Mouse (Mus musculus): ENCODE results near the gene Gm15319.
A peak's percentile ranks its signal among the peaks of the same experiment; 100 is the strongest.
"Not testable (repeated sequence)": the region's sequence is repeated elsewhere in the genome, so short reads cannot be mapped to it uniquely, and the experiment has no call there.

Gm15319 gene

DNA sequence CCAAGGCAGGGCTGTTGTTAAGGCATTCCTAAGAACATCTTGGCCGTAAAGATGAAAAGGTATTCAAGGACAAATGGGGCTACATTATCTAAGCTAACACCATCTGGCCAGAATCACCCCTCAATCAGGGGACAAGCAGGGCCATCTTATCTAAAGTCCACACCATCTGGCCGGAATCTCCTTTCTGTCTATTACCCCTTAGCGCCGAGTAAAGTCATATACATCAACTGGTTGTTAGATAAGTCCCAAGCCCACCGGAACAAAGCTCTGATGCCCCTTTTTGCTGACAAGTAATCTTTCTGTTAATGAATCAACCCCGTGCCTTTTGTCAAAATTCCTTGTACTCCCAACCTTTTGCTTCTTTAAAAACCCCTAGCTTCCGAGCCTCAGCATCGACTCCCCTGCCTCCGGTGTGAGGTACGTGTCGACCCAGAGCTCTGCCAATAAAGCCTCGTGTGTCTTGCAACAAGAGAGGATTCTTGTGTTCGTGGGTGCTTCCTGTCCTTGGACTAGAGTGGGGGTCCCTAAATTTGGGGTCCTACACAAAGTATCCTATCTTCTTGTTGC is 65.0 kb downstream of the Gm15319 start:
- ATAC-seq (ENCODE audit: low TSS enrichment): not testable (repeated sequence)

DNA sequence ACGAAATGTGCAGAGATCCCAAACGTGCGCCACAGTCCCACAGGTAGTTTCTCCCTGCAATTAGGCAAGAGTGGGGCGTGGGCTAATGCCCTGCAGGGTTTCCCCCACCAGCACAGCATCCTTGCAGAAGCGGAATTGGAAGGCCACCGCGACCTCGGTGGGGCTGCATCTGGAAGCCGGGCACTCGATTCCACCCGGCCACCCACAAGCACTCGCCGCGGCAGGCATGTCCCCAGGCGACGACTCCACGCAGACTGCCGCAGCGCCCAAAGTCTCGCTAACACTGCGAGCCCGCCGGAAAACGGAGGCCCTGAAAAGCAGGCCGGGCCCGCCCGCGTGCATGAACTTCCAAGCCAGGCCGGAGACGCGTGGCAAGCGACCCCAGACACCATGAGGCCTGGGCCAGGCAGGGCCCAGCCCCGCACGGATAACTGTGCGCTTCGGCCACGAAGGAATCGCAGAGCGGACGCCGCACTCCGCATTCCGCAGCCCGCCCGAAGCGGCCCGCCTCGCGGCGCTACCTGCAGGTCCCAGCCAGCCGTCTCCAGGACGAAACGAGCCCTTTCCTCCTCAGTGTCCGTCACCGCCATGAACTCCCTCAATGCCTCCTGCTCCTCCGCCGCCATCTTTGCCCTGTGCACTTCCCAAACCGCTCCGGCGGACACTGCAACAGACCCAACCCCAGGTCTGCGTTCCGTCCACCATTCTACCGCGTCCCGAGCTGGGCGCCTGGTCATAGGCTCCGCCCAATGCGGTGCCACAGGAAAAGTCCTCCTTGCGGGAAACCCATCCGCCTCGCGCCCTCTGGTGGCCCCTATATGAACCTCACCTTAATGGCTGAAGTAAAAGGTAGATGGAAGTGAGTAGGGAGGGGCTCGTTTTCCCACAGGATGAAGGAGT is 66.0 kb downstream of the Gm15319 start:
- ATAC-seq (ENCODE audit: low TSS enrichment): peak; percentile 96

DNA sequence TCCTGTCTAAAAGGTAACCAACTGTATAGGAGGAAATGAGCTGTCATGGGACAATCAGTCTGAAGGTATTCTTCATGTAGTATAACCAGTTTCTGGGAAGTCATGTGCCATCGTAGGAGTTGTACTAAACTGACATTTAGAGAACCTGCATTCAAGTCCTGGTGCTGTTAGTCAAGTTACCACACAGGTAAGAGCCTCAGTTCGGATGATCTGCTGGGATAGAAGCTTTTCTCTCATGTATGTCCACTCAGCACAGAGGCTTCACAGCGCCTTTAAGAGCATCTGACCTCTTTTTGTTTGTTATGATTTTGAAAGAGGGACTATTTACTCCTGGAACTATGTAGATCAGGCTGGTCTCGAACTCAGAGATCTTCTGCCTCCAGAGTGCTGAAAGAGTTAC is 67.1 kb downstream of the Gm15319 start:
- ATAC-seq (ENCODE audit: low TSS enrichment): not testable (repeated sequence)

DNA sequence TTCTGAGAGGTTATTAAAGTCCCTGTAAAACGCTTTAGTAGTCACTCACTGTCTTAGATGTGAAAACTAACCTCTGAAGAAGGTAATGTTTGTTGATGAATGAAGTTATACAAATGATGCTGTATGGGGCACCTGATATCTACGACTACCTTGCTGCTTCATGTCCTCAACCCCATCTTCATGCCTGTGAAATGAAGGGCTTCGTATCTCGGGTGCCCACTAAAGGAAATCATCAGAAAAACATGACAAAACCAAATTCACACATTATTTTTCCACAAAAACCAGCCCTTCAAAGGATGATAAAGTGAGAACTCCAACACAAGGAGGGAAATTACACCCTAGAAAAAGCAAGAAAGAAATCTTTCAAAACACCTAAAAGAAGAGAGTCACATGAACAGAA is 68.2 kb downstream of the Gm15319 start:
- not testable (repeated sequence) for ATAC-seq (ENCODE audit: low TSS enrichment)

DNA sequence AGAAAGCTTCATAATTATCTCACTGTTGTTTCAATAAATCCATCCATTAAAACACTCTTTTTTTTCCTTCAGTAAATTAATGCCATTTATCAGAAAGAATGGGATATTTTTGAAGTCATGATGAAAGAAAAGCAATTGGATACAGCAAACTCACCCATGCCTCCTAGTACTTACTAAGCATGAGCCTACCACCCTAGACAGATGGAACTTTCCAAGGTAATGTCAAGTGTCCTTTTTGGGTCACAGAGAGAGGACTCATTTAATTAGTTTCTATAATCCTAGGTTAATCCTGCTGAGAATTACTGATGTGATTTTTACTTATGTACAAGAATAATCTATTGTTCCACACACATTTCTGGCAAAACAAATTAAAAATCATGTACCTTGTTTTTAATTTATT is 69.0 kb downstream of the Gm15319 start:
- ATAC-seq (ENCODE audit: low TSS enrichment): not testable (repeated sequence)

DNA sequence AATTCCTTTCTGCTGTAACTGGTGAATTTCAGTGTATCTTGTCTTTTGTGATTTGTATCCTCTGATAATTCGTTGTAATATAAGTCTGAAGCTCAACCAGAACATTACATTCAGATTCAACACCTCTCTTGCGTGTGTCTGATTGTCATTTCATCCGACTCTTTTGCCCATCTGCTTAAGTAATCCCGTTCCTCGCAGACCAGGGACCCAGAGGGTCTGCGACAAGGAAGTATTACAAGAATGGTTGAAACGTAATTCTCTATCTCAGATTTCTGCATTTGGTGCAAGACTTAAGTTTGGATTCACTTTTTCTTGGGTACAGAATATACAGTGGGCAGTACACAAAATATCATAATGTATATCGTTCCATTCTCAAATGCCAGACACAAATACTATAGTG is 73.0 kb downstream of the Gm15319 start:
- not testable (repeated sequence) for ATAC-seq (ENCODE audit: low TSS enrichment)

DNA sequence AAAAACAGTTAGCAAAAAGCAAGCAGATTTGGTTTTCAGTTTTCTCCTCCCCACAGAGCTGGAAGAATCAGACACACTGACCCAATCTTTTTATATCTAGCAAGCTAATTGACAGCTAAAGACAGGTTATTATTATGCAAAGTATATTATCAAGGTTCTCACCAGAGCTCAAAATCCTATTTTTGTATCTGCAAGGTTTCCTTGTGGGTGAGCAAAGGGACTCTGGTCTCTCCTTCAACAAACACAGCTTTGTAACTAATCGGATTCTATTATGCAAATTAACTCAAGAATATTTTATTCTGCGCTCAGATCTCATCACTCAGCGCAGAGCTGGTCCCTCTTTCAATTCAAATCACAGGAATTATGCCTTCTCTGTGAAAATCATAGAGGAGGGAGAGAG is 74.1 kb downstream of the Gm15319 start:
- ATAC-seq (ENCODE audit: low TSS enrichment): not testable (repeated sequence)

DNA sequence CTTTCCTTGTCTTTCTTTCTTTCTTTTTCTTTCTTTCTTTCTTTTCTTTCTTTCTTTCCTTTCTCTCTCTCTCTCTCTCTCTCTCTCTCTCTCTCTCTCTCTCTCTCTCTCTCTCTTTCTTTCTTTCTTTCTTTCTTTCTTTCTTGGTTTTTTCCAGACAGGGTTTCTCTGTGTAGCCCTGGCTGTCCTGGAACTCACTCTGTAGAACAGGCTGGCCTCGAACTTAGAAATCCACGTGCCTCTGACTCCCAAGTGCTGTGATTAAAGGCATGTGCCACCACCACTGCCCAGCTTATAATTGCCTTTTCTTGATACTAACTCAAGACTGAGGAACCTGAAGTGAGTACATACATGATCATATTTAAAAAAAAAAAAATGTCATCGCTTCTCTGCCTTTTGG is 75.3 kb downstream of the Gm15319 start:
- not testable (repeated sequence) for ATAC-seq (ENCODE audit: low TSS enrichment)
